Mouse (Mus musculus): ENCODE results near the gene Stab1.

DNA sequence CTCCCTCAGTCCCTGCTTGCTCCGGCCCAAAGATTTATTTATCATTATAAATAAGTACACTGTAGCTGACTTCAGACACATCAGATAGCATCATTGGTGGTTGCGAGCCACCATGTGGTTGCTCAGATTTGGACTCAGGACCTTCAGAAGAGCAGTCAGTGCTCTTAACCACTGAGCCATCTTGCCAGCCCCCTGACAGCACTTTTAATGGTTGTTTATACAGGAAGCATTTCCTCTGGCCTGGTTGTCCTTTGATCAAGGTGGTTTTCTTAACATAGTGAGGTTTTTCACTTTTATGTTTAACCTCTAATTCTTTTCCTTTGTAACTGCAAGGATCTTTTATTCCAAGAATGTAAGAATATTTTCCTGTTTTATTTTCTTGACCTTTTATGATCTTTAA is 26.0 kb upstream of the Stab1 start:
- TF ChIP-seq ZC3H11A (IDR thresholded peaks at IDR 0.05; ENCODE audit: borderline replicate concordance, low read depth, low read length), result no peak
- no peak for TF ChIP-seq HCFC1 (IDR thresholded peaks at IDR 0.05; ENCODE audit: borderline replicate concordance, insufficient read depth, low read length)
- no peak for TF ChIP-seq MAFK (IDR thresholded peaks at IDR 0.05; ENCODE audit: insufficient read depth, low read depth, low read length)
- TF ChIP-seq ZNF384 (IDR thresholded peaks at IDR 0.05; ENCODE audit: low read depth, low read length), result no peak

Measured in ES-E14 (cell line).